Comparison of ENCODE assay signal across 8 mouse cellular contexts in the genomic region with DNA sequence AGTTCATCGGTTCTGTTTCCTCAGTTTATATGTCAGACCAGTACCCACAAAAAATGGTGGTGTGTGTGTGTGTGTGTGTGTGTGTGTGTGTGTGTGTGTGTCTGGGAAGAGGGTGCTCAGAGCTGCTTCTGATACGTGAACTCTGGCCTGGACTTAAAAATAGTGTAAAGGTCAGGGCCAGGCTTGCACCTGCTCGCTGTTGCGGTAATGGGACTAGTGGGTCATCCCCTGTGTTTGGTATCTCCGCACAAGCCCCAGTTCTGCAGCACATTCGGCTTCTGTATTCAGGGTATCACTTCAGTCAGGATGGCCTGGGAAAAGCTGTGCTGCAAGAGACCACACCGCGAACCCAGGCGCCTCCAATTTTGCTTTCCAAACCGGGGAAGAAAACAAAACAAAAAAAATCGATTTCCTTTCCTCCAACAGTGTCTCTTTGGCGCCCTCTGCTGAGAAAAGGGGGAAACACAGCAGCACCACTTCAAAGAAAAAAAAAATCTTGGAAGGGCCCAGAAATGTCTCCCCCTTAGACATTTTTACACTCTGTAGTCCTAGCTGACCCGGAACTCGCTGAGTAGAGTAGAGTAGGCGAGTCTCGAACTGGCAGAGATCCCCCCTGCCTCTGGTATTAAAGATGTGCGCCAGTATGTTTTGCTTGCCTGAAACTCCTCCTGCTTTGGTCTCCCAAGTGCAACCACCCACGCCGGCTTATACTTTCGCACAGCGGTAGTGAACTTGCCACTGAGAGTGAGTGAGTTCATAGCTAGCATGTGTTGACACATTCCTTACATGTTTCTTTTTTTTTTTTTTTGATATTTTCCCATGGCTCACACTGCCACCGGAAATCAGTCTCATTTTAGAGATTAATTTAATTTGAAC. TPM values are rescaled to one million over a fixed set of nuclear protein-coding genes. Genes with fewer than 3 reads are reported as not detected.
DNase-seq lines count a peak whose midpoint lies in the region; ATAC-seq lines count a peak whose summit lies in the region.

No protein-coding gene starts in this region.

- peak; percentile 98 for DNase-seq in MN1 (ENCODE audit: low spot score)
- peak; percentile 86 for DNase-seq in cerebellum, adult 9-11 months
- DNase-seq in frontal cortex, adult 2 months (ENCODE audit: extremely low spot score in 1 of 2, low spot score in 1 of 2), result peak; percentile 71 to 96
- DNase-seq in hindbrain, embryonic 11.5 days (ENCODE audit: low spot score), result peak; percentile 95
- peak; percentile 90 to 92 for DNase-seq in layer of hippocampus, postnatal 14 days (ENCODE audit: low spot score in 2 of 2)
- peak; percentile 93 for DNase-seq in lung, postnatal 14 days
- peak; percentile 62 for DNase-seq in retina, adult 2 months (ENCODE audit: low read depth, low spot score)
- DNase-seq in thymus, postnatal 36 days, result peak; percentile 80 to 87

- H3K27me3 ChIP-seq in hindbrain, embryonic 11.5 days (ENCODE audit: control insufficient read depth, insufficient read depth, low read length), result no peaks in the 10 kb centered on the region

- peak overlapping the region; percentile 43 for H3K4me2 ChIP-seq in hindbrain, embryonic 11.5 days (replicated peaks; ENCODE audit: low read depth, low read length)

- no peaks in the 10 kb centered on the region for H3K36me3 ChIP-seq in hindbrain, embryonic 11.5 days (ENCODE audit: control insufficient read depth, insufficient read depth, low read length)

- 0 out of 2 replicates have a peak overlapping the region, but pooled peaks have one; percentile 38 for H3K9ac ChIP-seq in hindbrain, embryonic 11.5 days (ENCODE audit: low read depth, low read length)

- peak overlapping the region; percentile 27; the same call in 1 of the 2 replicates for H3K27ac ChIP-seq in hindbrain, embryonic 11.5 days (ENCODE audit: low read depth, low read length)

- peak overlapping the region; percentile 20 for H3K4me3 ChIP-seq in hindbrain, embryonic 11.5 days (ENCODE audit: low read depth, low read length)

- WGBS in hindbrain, embryonic 11.5 days, result 23% methylated on average over 22 of the region's 22 CpGs

- H3K9me3 ChIP-seq in hindbrain, embryonic 11.5 days (ENCODE audit: control insufficient read depth, low read length), result no peaks in the 10 kb centered on the region

- H3K4me1 ChIP-seq in hindbrain, embryonic 11.5 days (replicated peaks; ENCODE audit: control insufficient read depth, insufficient read depth, low read length), result no peaks in the 10 kb centered on the region

- ATAC-seq in hindbrain, embryonic 11.5 days (ENCODE audit: low FRiP score), result no peak

RNA-seq across cellular contexts. Expression of gene Ppp6r2, which starts 1.2 kb away (rescaled TPM):
- polyA plus RNA-seq in frontal cortex, adult 2 months (2012; rRNA removed), result 125 and 147 TPM in 2 replicates
- polyA plus RNA-seq in hindbrain, embryonic 11.5 days (2014; fragmentation: Nextera tagmentation; extraction: Ambion mirVana), result 42.1 and 46.0 TPM in 2 replicates
- 100 to 1,000 TPM; 157 to 167 TPM for total RNA-seq in layer of hippocampus, postnatal 14 days (2021)

RNA-seq across cellular contexts. Expression of gene Dennd6b, which starts 13.8 kb away (rescaled TPM):
- polyA plus RNA-seq in frontal cortex, adult 2 months (2012; rRNA removed), result 143 and 146 TPM in 2 replicates
- 28.3 and 31.2 TPM in 2 replicates for polyA plus RNA-seq in hindbrain, embryonic 11.5 days (2014; fragmentation: Nextera tagmentation; extraction: Ambion mirVana)
- total RNA-seq in layer of hippocampus, postnatal 14 days (2021), result 10 to 100 TPM; 29.9 to 35.5 TPM

RNA-seq across cellular contexts. Expression of gene Plxnb2, which starts 29.5 kb away (rescaled TPM):
- polyA plus RNA-seq in frontal cortex, adult 2 months (2012; rRNA removed), result 65.8 and 72.5 TPM in 2 replicates
- polyA plus RNA-seq in hindbrain, embryonic 11.5 days (2014; fragmentation: Nextera tagmentation; extraction: Ambion mirVana), result 97.4 and 104 TPM in 2 replicates
- total RNA-seq in layer of hippocampus, postnatal 14 days (2021), result 10 to 100 TPM; 60.1 to 74.0 TPM
